Mouse (Mus musculus) ovary, postnatal 14 days (tissue): ENCODE results near the gene Gpatch8.
A peak's percentile ranks its signal among the peaks of the same experiment; 100 is the strongest.

ENCODE experiments used
- DNase-seq: peaks from one replicate; pipeline ENCODE4 v3.0.0; 2022; ENCODE audit warnings: low spot score

The Gpatch8 gene

DNA sequence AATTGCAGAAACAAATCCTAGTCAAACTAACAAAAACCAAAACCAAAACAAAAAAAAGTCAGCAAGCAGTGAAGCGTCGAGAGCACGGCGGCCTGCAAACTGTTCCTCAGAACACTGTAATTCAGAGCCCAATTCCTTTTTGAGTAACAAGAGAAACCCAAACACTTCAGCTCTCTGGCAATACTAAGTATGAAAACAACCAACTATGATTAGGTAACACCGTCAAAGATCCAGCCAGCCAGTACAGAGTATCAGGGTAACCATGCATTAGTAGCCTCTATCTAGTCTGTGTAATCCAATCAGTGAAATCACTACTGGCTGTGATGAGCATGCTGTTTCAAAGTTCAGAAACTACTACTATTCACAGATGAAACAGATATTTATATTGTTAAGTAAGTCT, 60.5 kb downstream of the Gpatch8 start:
- no peak for DNase-seq

DNA sequence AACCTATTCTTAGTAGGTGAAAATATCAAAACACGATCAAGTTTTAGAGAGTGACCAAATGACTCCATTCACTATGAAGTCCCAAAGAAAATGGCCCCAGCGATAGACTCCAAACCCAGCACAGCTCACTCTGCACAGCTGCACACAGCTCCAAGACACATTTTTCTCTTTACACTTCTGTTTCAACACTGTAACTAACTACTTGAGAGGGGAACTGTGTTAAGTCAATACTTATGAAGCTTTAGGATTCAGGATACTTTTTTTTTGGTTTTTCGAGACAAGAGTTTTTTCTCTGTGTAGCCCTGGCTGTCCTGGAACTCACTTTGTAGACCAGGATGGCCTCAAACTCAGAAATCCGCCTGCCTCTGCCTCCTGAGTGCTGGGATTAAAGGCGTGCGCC, 61.1 kb downstream of the Gpatch8 start:
- no peak for DNase-seq

DNA sequence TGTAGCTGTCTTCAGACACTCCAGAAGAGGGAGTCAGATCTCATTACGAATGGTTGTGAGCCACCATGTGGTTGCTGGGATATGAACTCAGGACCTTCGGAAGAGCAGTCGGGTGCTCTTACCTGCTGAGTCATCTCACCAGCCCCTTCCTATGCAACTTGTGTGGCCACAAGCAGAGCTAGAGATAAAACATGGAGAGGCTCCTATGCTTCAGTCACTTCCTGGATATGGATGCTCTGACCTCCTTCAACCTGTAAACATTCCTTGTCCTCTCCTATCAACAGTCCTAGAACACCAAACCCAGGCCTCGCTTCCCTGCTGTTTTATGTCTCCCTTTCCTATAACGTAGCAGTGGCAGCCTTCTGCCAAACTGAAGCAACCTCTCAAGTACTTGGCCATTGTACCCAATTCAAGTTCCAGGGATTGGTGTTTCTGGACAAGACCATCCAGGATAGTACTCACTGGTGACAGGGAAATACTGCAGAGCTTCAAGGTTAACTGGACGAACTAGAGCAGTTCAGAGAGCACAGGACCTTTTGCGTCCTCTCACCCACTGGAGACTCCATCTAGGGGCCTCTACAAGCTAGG, 62.0 kb downstream of the Gpatch8 start:
- no peak for DNase-seq

DNA sequence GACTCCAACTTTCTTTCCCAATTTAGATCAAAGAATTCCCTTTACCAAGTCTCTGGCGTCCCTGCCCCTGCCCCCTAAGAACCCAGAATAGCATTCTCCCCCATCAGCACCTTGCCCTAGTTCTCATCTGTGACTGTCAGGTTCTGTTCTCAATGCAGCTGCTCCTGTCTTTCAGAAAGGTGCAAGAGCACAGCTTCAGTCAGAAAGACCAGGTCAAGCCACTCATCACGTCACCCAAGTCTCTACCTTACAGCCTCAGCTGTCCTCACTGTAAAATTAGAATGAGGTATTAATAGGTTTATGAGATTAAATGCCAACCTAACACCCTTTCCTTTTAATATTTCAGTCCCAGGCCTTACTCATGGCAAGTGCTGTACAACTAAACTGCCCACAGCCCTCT, 63.0 kb downstream of the Gpatch8 start:
- DNase-seq, result no peak

DNA sequence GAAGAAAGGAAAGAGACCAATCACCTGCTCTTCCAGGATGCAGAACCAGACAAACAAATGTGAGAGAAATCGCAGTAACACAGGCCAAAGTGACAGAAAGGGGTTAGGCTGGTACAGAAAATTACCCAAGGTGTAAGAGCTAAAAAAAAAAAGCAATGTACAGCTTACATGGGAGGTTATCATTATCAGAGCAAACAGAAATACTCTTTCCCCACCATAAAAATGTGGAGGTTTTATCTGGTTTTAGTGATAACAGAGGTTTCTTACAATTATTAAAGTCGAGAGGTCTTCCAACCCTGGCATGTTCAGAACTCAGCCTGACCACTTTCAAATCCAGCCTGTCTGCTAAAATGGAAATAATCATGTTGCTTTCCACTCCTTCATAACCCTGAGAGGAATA, 68.3 kb downstream of the Gpatch8 start:
- no peak for DNase-seq

DNA sequence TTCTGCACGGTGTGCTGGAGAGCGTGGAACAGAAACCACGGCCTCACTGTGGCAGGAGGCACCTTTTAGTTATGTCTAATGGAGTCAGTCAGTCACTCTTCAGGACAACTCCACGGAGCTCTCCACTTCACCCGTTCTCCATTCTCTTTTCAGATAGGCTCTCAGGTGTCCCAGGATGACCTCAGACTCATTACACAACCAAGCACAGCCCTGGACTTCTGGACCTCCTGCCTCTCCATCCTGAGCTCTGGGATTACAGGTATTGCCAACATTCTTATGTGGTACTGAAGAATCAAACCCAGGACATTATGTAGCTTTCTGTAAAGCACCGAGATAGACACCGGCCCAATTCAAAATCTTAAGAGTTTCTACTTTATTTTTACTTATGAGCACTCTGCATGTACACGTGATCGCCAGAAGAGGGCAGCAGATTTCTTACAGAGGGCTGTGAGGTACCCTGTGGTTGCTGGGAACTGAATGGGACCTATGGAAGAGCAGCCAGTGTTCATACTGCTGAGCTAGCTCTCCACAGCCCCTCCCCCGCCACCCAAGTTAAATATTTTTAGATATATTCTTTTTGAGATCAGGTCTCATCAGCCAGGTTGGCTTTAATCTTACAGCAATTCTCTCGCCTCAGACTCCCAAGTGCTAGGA, 69.3 kb downstream of the Gpatch8 start:
- DNase-seq, result peak; percentile 35

DNA sequence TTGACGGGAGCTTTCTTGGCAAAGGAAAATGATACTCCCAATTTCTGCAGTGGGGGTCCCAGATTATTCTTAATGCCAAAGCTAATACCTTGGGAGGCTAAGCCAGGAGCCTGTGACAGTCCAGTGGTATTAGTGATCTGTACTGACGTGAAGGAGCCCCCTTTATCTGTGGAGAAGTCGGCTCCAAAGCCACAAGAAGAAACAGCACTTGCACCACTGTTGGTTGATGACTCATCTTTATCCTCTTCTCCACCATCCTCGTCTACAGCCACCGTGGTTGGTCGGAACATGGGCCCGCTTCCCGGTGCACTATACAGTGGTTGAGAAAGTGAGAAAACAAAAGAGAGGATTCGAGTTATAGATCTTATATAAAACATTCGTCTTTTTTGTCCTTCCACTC, 74.4 kb downstream of the Gpatch8 start:
- DNase-seq, result no peak

DNA sequence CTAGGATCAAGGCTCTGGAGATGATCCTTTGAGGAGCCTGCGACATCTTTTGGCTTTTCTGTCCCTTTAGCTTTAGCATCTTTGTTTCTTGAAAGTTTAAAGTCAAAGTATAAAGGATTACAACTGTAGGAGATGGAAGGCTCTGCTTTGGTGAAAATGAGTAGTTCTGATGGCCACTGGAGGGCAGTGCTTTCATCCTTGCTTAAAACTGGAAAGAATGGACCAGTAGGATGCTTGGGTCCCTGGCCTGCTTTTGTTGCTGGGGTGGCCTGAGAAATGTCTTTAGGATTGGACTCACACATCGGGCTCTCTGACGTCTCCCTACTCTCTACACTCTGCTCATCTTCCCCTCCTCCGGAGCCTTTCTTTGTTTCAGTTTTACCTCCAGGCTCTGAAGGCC, 75.3 kb downstream of the Gpatch8 start:
- no peak for DNase-seq

DNA sequence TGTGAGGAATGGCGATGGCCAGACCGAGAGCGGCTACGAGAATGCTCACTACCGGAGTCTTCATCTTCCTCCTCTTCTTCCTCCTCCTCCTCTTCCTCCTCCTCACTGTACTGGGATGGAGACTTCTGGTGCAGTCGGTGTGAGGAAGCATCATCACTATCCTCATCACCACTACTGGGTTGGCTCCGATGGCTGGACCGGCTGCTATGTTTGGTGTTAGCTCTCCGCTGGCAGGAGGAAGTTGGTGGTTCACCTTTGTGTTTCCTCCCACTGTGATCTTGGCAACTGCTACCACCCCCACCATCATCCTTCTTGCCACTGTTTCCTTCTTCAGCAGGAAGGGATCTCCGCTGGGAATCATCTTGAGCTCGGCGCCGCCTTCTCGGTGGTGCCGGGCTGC, 76.1 kb downstream of the Gpatch8 start:
- no peak for DNase-seq

DNA sequence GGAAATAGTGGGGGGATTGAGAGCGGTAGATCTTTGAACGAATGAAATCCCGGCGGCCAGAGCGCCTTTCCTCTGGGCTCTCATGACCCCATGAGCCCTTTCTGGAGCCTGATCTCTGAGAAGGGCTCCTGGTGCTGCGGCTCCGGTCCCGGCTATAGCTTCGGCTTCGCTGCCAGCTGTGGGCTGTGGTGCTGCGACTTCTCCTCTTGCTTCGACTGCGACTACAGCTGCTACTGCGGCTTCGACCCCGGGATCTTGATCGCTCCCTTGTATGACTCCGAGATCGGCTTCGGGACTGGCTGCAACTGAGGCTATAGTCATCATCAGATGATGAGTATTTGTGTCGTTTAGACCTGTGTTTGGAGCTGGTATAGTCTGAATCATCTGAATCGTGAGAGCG, 76.6 kb downstream of the Gpatch8 start:
- no peak for DNase-seq

DNA sequence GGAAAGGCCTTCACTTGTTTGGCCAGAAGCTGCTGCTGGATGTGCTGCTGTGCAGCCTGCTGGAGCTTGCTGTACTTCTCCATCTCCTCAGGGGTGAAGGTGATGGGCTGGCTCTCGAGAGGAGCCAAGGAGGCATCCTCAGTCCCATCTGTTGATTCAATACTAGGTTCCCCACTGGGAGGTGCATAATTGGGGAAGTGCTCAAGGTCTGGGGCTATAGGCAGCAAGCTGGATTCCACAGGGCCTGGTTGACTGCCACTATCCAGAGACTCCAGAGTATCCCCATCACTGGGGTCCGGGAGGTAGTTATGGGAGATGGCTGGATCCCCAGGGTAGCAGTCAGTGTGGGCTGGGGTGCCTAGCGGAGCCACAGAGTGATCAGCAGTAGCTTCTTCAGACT, 77.5 kb downstream of the Gpatch8 start:
- DNase-seq, result no peak

DNA sequence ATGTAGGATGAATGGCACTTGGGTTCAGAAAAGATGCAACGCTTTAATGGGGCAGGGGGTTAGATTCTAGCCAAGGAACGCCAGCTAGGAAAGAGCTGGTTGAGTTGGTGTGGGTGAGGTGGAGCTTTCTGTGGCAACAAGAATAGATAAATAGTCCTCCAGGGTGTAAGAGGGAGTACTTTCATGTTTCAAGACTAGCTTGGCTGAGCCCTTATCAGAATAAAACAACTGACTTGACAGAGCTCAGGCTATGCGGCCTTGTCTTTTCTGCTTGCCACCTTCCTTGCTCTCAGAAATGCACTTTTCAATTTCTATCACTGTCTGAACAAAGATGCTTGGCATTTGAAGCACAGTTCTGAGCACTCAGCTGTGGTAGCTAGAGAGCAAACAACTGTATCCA, 81.2 kb downstream of the Gpatch8 start:
- no peak for DNase-seq

DNA sequence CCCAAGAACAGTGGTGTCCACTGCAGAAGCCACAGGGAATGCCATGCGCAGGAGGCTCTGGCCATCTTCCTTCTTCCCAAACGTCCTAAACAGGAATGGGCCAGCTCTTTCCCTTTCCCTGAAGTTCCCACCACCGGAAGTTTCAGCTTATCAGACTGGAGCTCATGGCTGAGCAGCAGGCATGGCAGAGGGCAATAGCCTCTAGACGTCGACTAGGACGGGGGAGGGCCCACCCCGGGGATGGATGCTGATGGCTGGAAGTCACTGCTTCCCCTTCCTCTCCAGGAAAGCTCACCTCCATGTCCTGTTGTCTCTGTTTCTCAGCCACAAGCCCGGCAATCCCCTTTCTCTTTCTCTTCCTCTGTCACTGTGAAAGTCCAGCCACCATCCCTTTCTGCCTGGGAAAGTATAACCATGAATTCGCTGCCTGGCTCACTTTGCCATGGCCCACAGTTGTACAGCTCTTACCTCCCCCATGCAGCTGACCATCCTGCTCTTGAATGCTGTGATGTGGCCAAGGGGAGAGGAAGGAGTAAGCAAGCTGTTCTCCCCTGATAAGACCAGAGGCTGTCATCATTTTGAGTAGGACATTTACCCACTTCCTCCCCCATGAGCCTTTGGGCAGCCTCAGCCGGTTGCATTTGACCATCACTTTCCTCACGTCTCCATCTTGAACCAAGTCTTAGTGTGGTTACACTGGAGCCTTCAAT, 86.4 kb downstream of the Gpatch8 start, which contains the start of gene Itga2b:
TSS of gene Itga2b (minus strand) at position 475 of the 710 bp plus-strand sequence.
- DNase-seq, result no peak

DNA sequence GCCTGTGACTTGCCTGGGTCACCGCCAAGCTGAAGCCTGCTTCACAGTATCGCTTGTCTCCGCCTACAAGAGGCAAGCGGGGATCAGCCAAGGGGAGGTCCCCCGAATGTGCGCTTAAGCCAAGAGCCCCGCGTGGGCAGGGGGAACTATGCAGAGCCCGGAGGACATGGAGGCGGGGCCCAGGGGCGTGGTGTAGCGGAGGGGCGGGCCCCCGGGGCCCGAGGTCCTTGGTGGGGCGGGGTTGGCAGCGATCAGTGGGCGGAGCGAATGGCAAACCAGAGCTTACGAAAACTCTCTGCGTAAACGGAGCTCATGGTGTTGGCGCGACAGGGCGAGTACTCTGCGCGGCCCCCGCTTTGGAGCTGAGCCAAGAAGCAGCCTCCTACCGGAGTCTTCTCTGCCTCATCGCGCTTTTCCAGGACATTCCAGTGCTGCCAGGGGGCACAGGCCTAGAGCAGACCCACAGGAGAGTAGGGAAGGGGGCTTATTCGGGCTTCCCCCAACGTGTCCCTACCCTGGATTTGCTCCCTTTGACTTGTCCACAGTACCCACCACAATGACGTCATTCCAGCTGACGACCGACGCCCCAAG, 89.1 kb downstream of the Gpatch8 start:
- DNase-seq, result peak; percentile 99

DNA sequence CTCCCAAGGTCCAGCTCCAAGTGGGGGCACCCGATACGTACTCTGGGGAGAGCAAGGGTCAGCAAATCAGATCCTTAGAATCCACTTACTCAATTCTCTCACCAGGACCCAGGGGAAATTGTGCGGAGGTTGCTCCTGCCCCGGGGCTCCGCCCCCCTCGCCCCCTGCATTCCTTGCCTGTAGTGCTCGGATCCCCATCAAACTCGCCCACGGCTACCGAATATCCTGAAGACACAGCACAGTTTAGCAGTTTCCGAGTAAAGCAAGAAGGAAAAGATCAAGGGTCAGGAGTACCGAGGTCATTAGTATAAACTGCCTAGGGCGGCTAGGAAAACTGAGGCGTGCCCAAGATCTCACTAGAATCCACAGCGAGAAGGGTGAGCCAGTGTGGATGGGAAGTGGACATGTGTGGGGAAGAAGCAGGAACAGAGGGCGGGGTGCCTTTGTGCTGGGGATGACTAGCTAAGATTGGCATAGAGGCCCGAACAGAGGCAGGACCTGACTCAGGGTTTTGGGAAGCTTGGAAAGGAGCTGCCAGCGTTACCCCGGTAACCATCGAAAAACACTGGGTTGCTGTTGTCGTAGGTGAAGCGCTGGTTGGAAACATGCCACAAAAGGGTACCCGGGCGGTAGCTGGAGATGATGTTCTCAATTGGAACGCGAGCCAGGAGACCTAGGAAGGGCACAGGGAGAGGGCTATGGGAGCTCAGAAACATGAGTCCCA, 90.3 kb downstream of the Gpatch8 start:
- DNase-seq, result peak; percentile 44

DNA sequence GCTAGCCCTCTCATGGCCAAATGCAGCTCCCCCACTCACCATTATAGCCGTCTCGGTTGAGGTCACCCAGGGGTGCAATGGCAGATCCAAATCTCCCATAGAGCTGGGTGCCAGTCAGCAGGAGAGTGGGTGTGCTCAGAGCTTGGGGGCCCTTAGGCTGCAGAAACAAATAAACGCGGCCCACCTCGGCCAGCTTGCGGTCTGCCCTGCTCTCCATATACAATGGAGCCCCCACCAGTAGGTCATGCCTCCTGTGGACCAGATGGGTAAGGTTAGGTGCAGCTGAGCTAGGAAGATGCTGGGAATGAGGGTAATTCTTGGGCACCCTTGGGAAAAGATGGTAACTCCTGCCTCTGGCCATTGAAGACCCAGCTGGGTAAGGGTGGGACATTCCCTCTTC, 91.3 kb downstream of the Gpatch8 start:
- no peak for DNase-seq

DNA sequence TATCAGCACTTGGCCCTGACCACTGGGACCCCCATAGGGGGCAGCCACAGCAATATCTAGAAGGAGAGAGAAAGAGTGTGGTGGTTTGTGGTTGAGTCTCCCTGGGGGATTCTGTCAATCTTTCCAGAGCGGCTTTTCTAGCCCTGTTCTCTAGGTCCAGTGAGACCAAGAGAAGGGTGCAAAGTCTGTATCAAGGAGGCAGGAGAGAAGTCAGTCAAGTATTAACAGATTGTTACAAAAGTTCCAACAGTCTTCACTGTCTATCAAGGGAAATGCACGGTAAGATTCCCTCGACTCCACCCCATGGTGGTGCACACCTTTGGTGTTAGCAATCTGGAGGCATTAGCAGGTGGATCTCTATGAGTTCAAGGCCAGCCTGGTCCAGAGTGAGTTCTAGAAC, 94.4 kb downstream of the Gpatch8 start:
- no peak for DNase-seq

DNA sequence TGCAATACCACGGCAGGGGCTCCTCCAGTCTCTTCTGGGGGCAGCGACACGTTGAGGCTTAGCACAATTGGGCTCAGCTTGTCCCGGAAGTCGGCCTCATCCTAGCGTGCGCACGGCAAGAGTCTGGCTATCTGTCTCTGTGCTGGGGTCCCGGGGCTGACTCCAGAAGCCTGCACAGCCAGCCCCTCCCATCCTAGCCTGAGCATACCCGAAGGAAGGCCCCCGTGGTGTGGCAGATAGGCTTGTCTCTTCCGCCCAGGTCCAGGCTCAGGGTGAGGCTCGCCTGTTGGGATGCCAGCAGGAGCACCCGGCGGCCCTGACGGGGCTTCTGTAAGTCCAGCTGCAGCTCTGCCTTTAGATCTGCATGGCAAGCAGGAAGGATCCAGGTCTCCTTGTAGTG, 95.7 kb downstream of the Gpatch8 start:
- DNase-seq, result no peak

DNA sequence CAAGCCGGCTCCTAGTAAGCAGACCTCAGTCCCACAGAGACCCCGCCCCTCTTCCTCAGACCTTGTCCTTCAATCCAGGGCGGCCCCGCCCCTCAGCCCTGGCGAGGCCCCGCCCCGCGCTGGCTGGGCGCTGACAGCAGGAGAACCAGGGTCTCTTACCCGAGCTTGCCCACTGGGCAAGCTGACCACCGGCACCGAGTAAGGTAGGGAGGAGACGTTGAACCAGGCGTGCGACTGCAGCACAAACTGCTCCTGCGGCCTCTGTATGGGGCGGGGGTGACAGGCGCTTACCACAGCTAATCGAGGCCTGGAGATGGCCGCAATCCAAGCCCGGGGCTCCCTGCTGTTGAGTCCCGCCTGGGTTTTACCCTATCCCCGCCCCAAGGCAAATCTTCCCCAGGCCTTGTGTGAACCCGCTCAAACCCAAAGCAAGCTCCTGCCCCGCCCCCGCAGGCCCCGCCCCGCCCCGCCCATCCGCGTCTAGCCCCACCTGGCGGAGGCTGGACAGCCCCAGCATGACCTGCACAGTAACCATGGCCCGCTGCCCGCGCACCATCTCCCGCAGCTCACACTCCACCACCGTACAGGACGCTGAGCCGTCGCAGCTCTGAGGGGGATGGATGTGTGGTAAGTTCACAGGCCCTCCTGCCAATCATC, 100.3 kb downstream of the Gpatch8 start:
- DNase-seq, result peak; percentile 71

DNA sequence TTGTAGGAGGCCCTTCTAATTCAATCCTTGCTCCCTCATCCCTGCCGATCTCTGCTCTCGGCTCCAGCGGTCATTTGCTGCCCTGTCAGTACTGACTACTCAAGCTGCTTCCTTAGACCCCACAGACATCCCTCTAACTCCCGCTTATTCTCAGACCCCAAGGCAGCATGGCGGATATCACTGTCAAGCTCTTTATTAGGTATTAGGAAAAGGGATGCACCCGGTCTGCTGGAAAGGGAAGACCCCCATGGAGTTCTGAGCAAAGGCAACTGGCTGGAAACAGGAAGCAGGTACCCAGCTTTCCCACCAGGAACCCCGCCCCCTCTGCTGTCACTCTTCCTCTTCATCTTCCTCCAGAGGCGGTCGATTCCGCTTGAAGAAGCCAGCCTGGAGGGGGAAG, 103.1 kb downstream of the Gpatch8 start:
- DNase-seq, result no peak

DNA sequence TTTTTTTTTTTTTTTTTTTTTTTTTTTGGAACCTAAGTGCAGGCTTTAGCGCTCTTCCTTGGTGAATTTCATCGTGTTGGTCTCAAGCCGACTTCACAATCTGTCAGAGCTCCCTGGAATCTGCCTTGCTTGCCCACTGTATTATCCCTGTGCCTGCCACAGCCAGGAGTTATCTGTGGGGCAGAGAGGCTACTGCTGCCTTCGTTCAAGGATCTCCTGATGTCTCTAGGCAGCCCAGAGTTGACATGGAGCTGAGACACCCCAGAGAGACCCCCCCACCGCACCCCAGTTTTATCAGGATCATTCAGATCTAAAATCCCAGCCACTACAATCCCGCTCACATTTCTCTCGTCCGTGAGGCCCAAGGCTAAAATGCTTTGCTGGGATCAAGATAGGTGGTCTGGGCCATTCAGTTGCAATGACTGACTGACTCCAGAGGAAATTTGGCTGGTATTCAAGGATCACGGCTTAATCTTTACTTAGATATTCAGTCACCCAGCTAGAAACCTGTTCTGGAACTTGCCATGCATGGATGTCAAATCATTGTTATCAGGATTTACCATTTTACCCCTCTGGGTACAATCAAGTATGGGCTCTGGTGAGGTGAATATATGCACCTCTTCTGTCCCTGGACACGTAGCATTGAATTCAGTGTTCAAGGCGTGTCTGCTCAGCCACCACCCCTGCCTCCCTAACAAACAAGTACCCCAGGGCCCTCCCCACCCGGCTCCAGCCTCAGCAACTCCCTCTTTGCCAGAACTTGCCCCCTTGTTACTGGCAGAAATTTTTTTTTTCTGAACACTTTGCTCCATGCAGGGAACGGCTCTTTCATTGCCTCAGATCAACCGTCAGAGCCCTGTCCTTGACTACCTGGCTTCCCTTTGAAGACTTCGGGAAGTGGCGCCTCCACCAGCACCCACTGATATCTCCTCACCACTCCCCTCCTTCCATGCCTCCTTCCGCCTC, 106.9 kb downstream of the Gpatch8 start:
- DNase-seq, result no peak
